Mouse (Mus musculus): ENCODE data around the gene Zfp287. TPM values are rescaled to one million over a fixed set of nuclear protein-coding genes. Genes with fewer than 3 reads are reported as not detected.

Zfp287 gene
- total RNA-seq, 2 experiments from 2014 or later: 3.4 to 4.6 TPM

Other genes starting within 250 kb of the Zfp287 start
- gene Cenpv, start 192.6 kb downstream of the Zfp287 start, total RNA-seq (2021): 10 to 100 TPM; 19.3 to 19.8 TPM
- gene Ubb, start 180.7 kb downstream of the Zfp287 start, total RNA-seq (2021): 100 to 1,000 TPM; 678 to 750 TPM
- 1 to 10 TPM; 4.3 to 4.5 TPM for gene Trpv2, start 157.4 kb downstream of the Zfp287 start, total RNA-seq (2021)
- gene Lrrc75a, start 83.4 kb downstream of the Zfp287 start, total RNA-seq (2021): 10 to 100 TPM; 12.0 to 12.3 TPM
- gene Mmgt2, start 83.2 kb downstream of the Zfp287 start, total RNA-seq (2021): 10 to 100 TPM; 10.8 to 15.8 TPM
- not detected for gene Gm10428, start 21.2 kb upstream of the Zfp287 start, total RNA-seq (2021)
- 1 to 10 TPM; 1.5 to 2.1 TPM for gene Zfp286, start 57.6 kb upstream of the Zfp287 start, total RNA-seq (2021)
- gene Trim16, start 88.3 kb upstream of the Zfp287 start, total RNA-seq (2021): 1 to 10 TPM; 8.2 to 9.4 TPM
- gene Fbxw10, start 115.2 kb upstream of the Zfp287 start, total RNA-seq (2021): under 1 TPM; 0.26 to 0.27 TPM
- 10 to 100 TPM; 18.4 to 24.4 TPM for gene Tvp23b, start 147.6 kb upstream of the Zfp287 start, total RNA-seq (2021)
- not detected for gene Cdrt4, start 219.3 kb upstream of the Zfp287 start, total RNA-seq (2021)

Data from heart, postnatal 10 days (tissue).